23 mouse cellular contexts compared by ENCODE assay signal in genomic region chr6:43480687-43481086, GRCm38 (mm10).
"Had no signal": no experiment of that assay in that cellular context is flagged by ENCODE, and none has a peak within 500 bp of the region (broad histone marks: within the 10 kb centered on the region; RNA-seq: fewer than 3 reads in every experiment).

No protein-coding gene starts in this region.

- DNase-seq: kidney, adult 8-10 months; kidney, postnatal 10 days; kidney, postnatal 36 days; layer of hippocampus, postnatal 36 days; left cerebral cortex, postnatal 4 days; lung, adult 2 months; lung, postnatal 14 days; lung, postnatal 4 days; midbrain, embryonic 14.5 days; right cerebral cortex, adult 18-20 months; right cerebral cortex, postnatal 14 days; right cerebral cortex, postnatal 4 days; thymus, postnatal 4 days had no signal

- H3K9ac ChIP-seq: kidney, embryonic 15.5 days; limb, embryonic 12.5 days; limb, embryonic 15.5 days; liver, embryonic 12.5 days; liver, embryonic 15.5 days; neural tube, embryonic 12.5 days; neural tube, embryonic 15.5 days; stomach, embryonic 15.5 days had no signal

- H3K36me3 ChIP-seq: kidney, embryonic 15.5 days; limb, embryonic 12.5 days; limb, embryonic 15.5 days; liver, embryonic 12.5 days; liver, embryonic 15.5 days; neural tube, embryonic 12.5 days; neural tube, embryonic 15.5 days; stomach, embryonic 15.5 days had no signal

- H3K27ac ChIP-seq: kidney, embryonic 15.5 days; left cerebral cortex, adult 2 months; limb, embryonic 12.5 days; limb, embryonic 15.5 days; liver, embryonic 12.5 days; liver, embryonic 15.5 days; neural tube, embryonic 12.5 days; neural tube, embryonic 15.5 days; stomach, embryonic 15.5 days had no signal

- H3K4me1 ChIP-seq: kidney, embryonic 15.5 days; limb, embryonic 12.5 days; limb, embryonic 15.5 days; liver, embryonic 12.5 days; liver, embryonic 15.5 days; neural tube, embryonic 12.5 days; neural tube, embryonic 15.5 days; stomach, embryonic 15.5 days had no signal

- H3K4me2 ChIP-seq: kidney, embryonic 15.5 days; limb, embryonic 12.5 days; limb, embryonic 15.5 days; liver, embryonic 12.5 days; liver, embryonic 15.5 days; midbrain, embryonic 11.5 days; neural tube, embryonic 12.5 days; neural tube, embryonic 15.5 days; stomach, embryonic 15.5 days had no signal

- ATAC-seq: liver, embryonic 12.5 days had no signal

- H3K4me3 ChIP-seq: kidney, embryonic 15.5 days; left cerebral cortex, adult 2 months; limb, embryonic 12.5 days; limb, embryonic 15.5 days; liver, embryonic 12.5 days; liver, embryonic 15.5 days; neural tube, embryonic 12.5 days; neural tube, embryonic 15.5 days; stomach, embryonic 15.5 days had no signal

- H3K9me3 ChIP-seq: kidney, embryonic 15.5 days; limb, embryonic 12.5 days; limb, embryonic 15.5 days; liver, embryonic 12.5 days; liver, embryonic 15.5 days; neural tube, embryonic 12.5 days; neural tube, embryonic 15.5 days; stomach, embryonic 15.5 days had no signal

- H3K27me3 ChIP-seq: kidney, embryonic 15.5 days; limb, embryonic 12.5 days; limb, embryonic 15.5 days; liver, embryonic 12.5 days; liver, embryonic 15.5 days; neural tube, embryonic 12.5 days; neural tube, embryonic 15.5 days; stomach, embryonic 15.5 days had no signal
